Mouse (Mus musculus) B cell, adult 2 months (primary cell): Measurements from ENCODE around the gene Abtb2.
A peak's percentile ranks its signal among the peaks of the same experiment; 100 is the strongest.

Source experiments
- DNase-seq, 2 experiments: peaks; one replicate each; pipeline ENCODE4 v3.0.0; 2022

The Abtb2 gene

DNA sequence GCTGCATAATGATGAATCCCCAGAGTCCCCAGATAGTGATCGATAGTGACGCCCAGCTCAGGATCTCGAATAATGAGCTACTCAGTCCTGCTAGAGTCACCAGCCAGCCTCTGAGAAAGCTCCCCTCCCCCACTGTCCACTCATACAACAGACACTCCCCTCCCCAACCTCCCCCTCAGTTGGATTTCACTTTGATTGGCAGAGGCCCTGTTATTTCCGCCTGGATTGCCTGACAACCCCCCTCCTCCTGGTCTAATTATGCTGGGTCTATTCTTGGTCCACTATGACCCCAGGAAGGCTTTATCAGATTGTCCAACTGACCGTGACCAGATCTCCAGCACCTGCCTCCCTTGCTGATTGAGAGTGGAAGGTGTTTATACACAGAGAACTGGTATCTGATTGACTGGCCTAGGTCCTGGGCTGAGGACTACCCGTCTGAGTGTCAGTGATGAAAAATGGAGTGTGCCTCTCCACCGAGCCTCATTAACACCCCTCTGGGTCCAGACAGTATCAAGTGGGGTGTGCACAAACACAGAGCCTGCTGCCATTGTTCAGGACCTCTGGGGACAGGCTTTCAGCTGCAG is 59.3 kb downstream of the Abtb2 start:
- no peak for DNase-seq

GRCm38 (mm10) chr2:103627101-103627500 is 61.0 kb downstream of the Abtb2 start:
- peak; percentile 61 to 67 for DNase-seq

- DNase-seq = no peak
Observed at GRCm38 (mm10) chr2:103629956-103630355, 63.8 kb downstream of the Abtb2 start.

DNA sequence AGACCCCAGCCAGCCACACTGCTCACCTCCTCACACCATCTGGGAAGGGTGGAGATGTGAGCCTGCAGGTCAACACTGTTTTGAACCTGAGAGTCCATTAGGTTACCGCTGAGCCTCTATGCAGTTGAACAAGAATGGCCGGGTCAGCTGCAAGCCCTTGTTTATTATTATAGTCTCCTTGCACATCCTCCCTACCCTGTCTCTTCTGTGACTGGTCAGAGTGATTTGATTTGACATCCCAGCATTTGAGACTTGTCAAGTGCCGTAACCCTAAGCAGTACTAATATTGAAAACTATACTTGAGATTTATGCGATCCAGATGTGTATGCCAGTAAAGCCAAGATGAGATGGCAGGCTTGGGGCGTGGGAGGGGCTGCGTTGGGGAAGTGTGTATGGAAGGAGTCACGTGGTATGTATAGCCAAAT is 65.2 kb downstream of the Abtb2 start:
- DNase-seq = no peak

DNA sequence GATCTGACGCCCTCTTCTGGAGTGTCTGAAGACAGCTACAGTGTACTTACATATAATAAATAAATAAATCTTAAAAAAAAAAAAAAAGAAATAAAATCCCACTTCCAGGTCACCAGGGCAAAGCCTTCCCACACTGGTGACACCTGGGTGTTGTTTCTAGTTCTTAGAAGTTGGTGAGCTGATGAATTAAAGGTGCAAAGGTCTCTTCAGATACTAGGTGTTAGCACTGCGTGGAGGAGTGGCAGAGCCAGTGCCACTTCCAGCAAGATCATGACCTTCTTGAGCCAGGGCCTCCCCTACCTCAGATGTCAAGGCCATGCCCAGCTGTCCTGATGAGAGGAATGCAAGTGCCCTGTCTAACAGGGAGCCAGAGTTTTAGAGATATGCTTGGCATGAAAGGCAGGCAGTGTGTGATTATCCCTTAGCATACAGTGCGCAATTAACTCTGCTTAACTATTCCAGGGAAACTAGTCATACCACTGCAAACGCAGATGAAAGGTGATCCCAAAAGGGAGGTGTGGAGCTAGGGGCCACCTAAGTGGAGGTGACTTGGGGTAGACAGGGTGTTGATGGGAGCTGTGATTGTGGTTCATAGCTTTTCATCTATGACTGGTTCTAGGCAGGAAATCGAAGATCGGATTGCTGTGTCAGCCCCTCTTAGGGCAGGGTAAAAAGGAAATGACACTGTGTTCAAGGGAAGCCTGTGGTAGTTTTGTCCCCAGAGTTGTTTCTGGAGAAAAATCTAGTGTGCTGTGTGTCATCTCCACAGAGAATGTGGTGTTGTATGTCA is 66.2 kb downstream of the Abtb2 start:
- DNase-seq = no peak

DNA sequence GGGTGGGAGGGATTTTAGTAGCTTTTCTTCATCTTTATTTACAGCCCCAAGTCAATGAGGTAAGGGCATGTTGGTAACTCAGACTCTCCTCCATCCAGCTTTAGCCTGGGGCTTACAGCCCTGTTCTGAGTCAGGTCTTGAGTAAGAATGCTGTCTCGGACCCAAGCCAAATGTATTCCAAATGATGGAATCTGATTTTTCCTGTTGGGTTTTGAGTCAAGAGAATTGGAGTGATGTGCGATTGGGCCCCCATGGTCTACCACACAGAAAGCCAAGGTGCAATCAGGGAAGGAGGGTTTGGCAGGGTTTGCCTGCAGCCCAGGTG is 66.8 kb downstream of the Abtb2 start:
- DNase-seq = no peak

- no peak for DNase-seq
Observed at GRCm38 (mm10) chr2:103635731-103636487, 69.8 kb downstream of the Abtb2 start.

- DNase-seq = no peak
Observed at GRCm38 (mm10) chr2:103637385-103637784, 71.3 kb downstream of the Abtb2 start.

DNA sequence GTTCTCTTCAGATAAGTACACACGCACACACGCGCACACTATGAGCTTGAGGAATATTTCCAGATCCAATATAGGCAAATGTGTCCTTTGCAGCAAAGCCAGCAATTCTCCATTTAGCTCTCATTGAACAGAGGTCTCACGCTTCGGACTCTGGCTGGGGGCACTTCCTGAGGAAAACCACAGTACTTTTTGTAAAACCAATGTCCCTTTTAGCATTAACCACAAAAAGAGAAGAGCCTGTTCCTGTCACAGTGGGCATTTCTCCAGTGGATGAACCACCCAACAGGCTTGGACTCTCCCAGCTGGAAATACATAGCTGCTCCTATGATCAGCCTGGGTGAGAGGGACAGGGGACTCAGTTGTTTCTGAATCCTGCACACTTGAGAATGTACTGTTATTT is 71.8 kb downstream of the Abtb2 start:
- no peak for DNase-seq

- no peak for DNase-seq
Observed at GRCm38 (mm10) chr2:103639701-103640100, 73.6 kb downstream of the Abtb2 start.

DNA sequence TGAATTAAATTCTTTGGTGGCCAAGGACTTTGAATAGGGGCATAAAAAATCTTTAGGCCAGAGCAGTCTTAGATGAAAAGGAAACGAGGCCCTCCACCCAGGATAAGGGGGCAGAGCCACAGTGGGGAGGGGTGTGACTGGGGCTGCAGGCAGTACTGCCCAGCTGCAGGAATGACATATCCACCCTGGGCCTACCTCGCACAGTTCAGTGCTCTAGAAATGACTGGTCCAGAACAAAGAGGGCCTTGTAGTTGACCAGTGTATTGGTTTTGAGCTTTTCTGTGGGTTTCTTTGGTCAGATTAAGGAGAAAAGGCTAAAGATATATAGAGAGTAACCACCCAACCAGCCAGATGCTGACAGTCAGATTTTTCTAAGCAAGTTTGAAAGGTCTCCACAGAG is 74.8 kb downstream of the Abtb2 start:
- no peak for DNase-seq

GRCm38 (mm10) chr2:103643584-103644211 is 77.6 kb downstream of the Abtb2 start:
- no peak for DNase-seq

GRCm38 (mm10) chr2:103644418-103644817 is 78.3 kb downstream of the Abtb2 start:
- DNase-seq = no peak

DNA sequence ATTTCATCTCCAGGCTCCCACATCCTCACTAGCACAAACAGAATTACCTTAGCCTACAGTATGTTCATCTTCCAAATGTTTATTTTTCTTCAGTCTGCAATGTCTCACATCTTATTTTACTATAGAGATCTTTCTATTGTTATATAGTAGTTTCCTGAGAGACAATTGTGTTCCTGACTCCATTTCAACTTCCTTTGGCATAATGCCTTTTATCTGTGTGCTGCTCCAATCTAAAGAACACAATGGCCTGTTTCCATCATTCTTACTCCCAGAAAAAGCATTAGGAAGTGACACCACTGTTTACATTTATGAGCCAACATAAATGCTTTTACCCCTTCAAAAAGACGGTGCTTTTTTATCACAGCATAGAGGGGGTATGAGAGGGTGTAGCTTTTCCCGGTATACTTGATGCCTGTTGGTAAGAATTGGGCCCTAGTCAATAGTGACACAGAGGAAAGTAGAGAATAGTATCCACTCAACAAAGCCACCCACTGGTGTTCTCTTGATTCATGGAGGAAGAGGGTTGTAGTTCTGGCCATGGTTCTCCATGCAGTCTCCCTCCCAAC is 84.3 kb downstream of the Abtb2 start:
- DNase-seq = no peak

DNA sequence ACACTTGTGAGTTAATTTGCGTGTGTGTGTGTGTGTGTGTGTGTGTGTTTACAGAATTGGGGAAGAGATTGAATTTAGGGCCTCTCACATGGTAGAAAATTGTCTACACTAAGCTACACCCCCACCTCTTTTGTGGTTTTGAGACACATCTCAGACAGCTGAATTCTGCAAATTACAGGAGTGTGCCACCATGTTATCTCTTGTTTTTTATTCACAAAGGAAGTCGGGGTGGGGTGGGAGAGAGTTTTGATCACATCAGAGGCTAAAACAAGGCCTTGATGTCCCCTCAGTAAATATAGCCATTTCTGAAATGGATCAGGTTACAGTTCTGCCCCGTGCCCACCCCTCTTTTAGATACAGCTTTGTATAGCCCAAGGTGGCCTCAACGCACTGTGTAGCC is 86.0 kb downstream of the Abtb2 start:
- DNase-seq = no peak

GRCm38 (mm10) chr2:103655037-103655436 is 88.9 kb downstream of the Abtb2 start:
- no peak for DNase-seq

- no peak for DNase-seq
Observed at GRCm38 (mm10) chr2:103656028-103656427, 89.9 kb downstream of the Abtb2 start.

DNA sequence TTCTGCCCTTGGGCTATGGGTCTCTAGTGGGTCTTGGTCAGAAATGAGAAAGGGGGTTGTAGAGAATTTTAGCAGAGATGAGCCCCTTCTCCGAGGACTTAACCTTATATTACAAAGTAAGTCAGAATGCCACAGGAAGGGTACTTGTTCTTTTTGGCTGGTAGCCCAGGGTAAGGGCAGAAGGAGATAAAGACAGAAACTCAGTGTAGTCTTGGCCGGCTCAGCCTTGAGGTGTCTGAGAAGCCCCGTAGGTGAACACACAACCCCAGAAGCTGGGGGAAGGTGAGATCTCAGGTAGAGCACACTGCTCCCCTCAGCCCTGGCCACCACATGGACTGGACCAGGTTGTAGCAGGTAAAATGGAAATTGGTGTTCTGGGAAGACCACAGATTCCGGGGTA is 93.1 kb downstream of the Abtb2 start:
- DNase-seq = no peak

DNA sequence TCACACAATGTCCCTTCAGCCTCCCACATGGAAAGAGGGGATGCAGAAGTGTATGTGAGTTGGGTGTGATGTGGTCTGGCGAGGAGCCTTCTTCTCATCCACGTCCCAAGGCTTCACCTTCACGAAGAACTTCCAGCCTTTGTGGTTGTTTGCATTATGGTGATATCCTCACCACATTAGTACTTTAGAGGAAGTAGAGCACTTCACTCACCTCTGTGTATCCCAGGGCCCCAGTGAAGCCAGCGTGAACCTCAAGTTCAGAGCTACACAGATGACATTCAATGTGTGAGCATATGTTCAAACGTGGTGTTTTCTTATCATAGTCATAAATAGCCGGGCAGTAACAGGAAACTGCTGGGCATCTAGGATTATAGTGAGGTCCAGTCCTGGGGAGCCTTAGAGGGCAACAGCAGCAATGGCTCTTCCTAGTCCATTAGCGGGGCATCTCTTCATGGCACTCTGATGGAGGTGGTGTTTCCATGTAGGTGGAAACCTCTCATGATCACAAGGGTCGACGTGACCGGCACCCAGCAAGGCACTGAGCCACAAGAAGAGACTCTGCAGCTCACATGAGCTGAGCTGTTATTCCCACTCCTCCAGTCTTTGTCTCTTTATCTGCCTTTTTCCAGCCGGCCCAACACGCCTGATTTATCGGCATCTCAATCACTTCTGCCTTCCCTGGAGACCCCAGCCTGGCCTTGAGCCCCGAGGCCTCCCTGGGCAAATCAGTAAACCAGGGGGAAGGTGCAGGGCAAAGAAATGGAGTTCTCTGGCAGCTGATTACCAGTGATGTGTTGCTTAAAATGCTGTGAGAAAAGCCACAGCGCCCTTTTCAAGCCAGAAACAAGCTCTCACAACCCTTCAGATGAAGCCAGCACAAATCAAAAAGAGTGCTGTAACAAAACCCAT is 93.8 kb downstream of the Abtb2 start:
- no peak for DNase-seq

GRCm38 (mm10) chr2:103661696-103662095 is 95.6 kb downstream of the Abtb2 start:
- no peak for DNase-seq

GRCm38 (mm10) chr2:103662121-103662520 is 96.0 kb downstream of the Abtb2 start:
- peak; percentile 61 to 67 for DNase-seq

GRCm38 (mm10) chr2:103664341-103664740 is 98.2 kb downstream of the Abtb2 start:
- DNase-seq = no peak
